Mouse (Mus musculus) bone marrow, adult 2 months (tissue): Measurements from ENCODE around the gene Sh3pxd2a. TPM values are rescaled to one million over a fixed set of nuclear protein-coding genes. Genes with fewer than 3 reads are reported as not detected.

ENCODE experiments used
- H3K27ac ChIP-seq: fragments of 200-500 bp; 2 replicates; pipeline ENCODE4 v1.5.1; 2012; ENCODE audit warnings: low read depth, mild to moderate bottlenecking, control low read depth, inconsistent platforms, low read length; ENCODE audit not compliant: control insufficient read depth, poor library complexity, insufficient read depth
- H3K4me1 ChIP-seq: fragments of 200-500 bp; 2 replicates; pipeline ENCODE4 v1.6.1; 2011; ENCODE audit warnings: low read length; ENCODE audit not compliant: control insufficient read depth, insufficient read depth
- H3K4me3 ChIP-seq: fragments of 200-500 bp; replicated peaks from 2 replicates; pipeline ENCODE3; 2011; ENCODE audit warnings: mild to moderate bottlenecking, low read depth, low read length, control low read depth; ENCODE audit not compliant: control insufficient read depth
- CTCF ChIP-seq: fragments of 200-500 bp; IDR thresholded peaks from 2 replicates; pipeline ENCODE4 v1.5.1; 2011; ENCODE audit warnings: low read length, control low read depth; ENCODE audit not compliant: control insufficient read depth, insufficient read depth
- POLR2A ChIP-seq: fragments of 200-500 bp; IDR thresholded peaks from 2 replicates; pipeline ENCODE4 v1.6.1; 2011; ENCODE audit warnings: low read depth, mild to moderate bottlenecking, control low read depth, low read length, borderline replicate concordance; ENCODE audit not compliant: control insufficient read depth
- WGBS: fragments of 180-500 bp; shearing (Covaris S2); methylation state at CpG from one replicate; pipeline ENCODE4 v1.1.7; 2018; 5-methylcytosine and 5-hydroxymethylcytosine counted together
- polyA plus RNA-seq: library from polyadenylated mRNA; stranded (reverse); fragments of >200 nt; gene quantifications from 2 replicates; pipeline ENCODE4 v1.2.4, GENCODE M21; 2011; ENCODE audit warnings: low replicate concordance; ENCODE audit not compliant: missing spikeins, insufficient read depth, insufficient read length

Gene Sh3pxd2a
- polyA plus RNA-seq, 1 experiment: 8.3 TPM

GRCm38 (mm10) chr19:47497313-47497712 lies 33.1 kb upstream of the Sh3pxd2a start:
- no peak overlapping the region for H3K27ac ChIP-seq
- no peaks in the 10 kb centered on the region for H3K4me1 ChIP-seq
- WGBS: 79% methylated on average over 9 of the region's 9 CpGs
- no peak overlapping the region for H3K4me3 ChIP-seq
- TF ChIP-seq CTCF: no peak
- no peak for TF ChIP-seq POLR2A

- TF ChIP-seq POLR2A (no peak), CTCF (no peak)
- WGBS: 86% methylated on average over 23 of the region's 23 CpGs
- Histone ChIP-seq H3K4me3 (no peak overlapping the region), H3K4me1 (no peaks in the 10 kb centered on the region), H3K27ac (no peak overlapping the region)
These were observed 29.1 kb upstream of the Sh3pxd2a start for GRCm38 (mm10) chr19:47493017-47493997.

GRCm38 (mm10) chr19:47492422-47492821 lies 28.2 kb upstream of the Sh3pxd2a start:
- TF ChIP-seq CTCF (no peak), POLR2A (no peak)
- H3K27ac ChIP-seq: no peak overlapping the region
- WGBS: 78% methylated on average over 6 of the region's 6 CpGs
- H3K4me1 ChIP-seq: no peaks in the 10 kb centered on the region
- H3K4me3 ChIP-seq: no peak overlapping the region

- WGBS: 71% methylated on average over 2 of the region's 2 CpGs
- Histone ChIP-seq H3K4me3 (no peak overlapping the region), H3K27ac (no peak overlapping the region), H3K4me1 (no peaks in the 10 kb centered on the region)
- TF ChIP-seq CTCF (no peak), POLR2A (no peak)
These were observed 27.7 kb upstream of the Sh3pxd2a start for GRCm38 (mm10) chr19:47491853-47492252.

GRCm38 (mm10) chr19:47489233-47489632 lies 25.0 kb upstream of the Sh3pxd2a start:
- H3K4me3 ChIP-seq: no peak overlapping the region
- 79% methylated on average over 3 of the region's 3 CpGs for WGBS
- H3K4me1 ChIP-seq: no peaks in the 10 kb centered on the region
- H3K27ac ChIP-seq: no peak overlapping the region
- TF ChIP-seq CTCF: peak; percentile 9; the same call in 1 of the 2 replicates
- no peak for TF ChIP-seq POLR2A

GRCm38 (mm10) chr19:47488250-47488649 lies 24.0 kb upstream of the Sh3pxd2a start:
- Histone ChIP-seq H3K27ac (no peak overlapping the region), H3K4me1 (no peaks in the 10 kb centered on the region), H3K4me3 (no peak overlapping the region)
- WGBS: 56% methylated on average over 4 of the region's 4 CpGs
- peak; percentile 43; the same call in 1 of the 2 replicates for TF ChIP-seq CTCF
- TF ChIP-seq POLR2A: no peak

GRCm38 (mm10) chr19:47487572-47487971 lies 23.4 kb upstream of the Sh3pxd2a start:
- Histone ChIP-seq H3K4me1 (no peaks in the 10 kb centered on the region), H3K4me3 (no peak overlapping the region), H3K27ac (no peak overlapping the region)
- 71% methylated on average over 9 of the region's 9 CpGs for WGBS
- TF ChIP-seq POLR2A: no peak
- TF ChIP-seq CTCF: no peak

GRCm38 (mm10) chr19:47485997-47486566 lies 21.9 kb upstream of the Sh3pxd2a start:
- 22% methylated on average over 9 of the region's 9 CpGs for WGBS
- TF ChIP-seq CTCF (no peak), POLR2A (no peak)
- Histone ChIP-seq H3K4me1 (no peaks in the 10 kb centered on the region), H3K4me3 (no peak overlapping the region), H3K27ac (no peak overlapping the region)
